Mouse (Mus musculus): ENCODE measurements around the gene Edem1. TPM values are rescaled to one million over a fixed set of nuclear protein-coding genes. Genes with fewer than 3 reads are reported as not detected.

Edem1 gene
- total RNA-seq (2015; ENCODE audit: low replicate concordance), result 16.7 and 21.7 TPM in 2 replicates
- total RNA-seq (2017; ENCODE audit: low replicate concordance), result 19.3 and 25.6 TPM in 2 replicates

DNA sequence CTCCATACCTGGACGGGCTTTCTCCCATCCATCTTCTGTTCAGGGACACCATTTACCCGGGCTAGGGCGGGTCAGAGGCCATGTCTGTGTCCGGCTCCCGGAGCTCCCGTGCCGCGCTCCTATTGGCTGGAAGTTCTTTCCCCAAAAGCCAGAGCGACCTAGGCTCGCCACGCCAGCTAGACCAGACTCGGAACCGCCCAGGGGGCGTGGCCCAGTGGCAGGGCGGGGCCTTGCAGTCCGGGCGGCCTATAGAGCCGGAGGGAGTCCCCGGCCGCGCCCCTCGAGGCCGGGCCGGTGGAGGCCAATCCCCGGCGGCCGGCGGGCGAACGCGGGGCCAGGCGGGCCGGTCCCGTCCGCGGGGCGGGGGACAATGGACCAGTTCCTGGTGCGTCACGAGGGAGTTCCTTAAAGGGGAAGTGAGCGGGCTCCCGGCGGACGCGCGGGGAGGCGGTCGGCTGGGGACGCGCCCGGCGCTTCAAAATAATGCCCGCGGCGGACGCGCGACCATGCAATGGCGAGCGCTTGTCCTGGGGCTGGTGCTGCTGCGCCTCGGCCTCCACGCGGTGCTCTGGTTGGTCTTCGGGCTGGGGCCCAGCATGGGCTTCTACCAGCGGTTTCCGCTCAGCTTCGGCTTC is at the start of gene Edem1:
Gene Edem1 (plus strand): TSS at position 408 of the 635 bp plus-strand sequence.
- ATAC-seq (replicated peaks; ENCODE audit: low FRiP score, poor library complexity, severe bottlenecking), result peak; percentile 98

DNA sequence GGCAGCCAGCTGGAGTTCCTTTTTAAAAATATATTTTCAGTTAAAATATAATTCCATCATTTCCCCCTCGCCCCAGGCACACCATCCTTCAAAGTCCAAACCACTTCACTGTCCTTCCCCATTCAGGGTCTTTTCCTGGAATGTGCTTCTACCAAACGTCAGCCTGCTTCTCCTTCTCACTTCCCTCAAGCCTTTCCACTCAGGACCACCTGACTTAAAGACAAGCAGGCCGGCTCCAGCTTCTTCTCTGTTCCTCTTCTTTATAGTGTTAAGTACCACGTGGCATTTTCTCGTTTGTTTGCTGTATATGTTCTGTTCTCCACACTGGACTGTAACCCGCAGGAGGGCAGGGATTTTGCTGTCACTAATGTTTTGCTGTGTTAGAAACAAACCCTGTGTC is 46.6 kb upstream of the Edem1 start:
- ATAC-seq (replicated peaks; ENCODE audit: low FRiP score, poor library complexity, severe bottlenecking), result no peak

DNA sequence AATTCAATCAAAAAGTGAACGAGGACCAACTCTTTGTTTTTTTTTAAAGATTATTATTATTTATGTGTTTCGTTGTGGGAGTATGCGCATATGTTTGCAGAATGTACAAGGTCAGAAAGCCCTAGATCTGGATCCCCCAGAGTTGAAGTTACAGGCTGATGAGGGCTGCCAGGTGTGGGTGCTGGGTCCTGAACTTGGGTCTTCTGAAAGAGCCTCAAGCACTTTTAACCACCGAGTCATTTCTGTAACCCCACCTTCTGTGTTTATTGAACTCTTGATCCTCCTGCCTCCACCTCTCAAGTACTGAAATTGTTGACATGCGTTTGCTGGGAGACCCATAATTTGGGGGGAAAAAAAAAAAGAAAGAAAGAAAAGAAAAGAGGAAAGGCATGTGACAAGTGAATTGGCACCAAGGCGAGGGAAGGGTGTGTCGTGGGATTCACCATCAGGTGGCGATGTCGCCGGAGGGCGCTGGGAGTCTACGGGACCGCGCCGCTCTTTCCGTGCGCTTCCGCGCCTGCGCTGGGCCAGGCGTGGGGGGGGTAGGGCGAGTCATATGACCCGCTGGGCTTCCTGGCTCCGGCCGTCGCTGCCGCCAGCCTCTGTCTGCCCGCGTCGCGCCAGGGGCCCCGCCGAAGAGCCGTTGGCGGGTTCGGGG is 45.8 kb upstream of the Edem1 start, which contains the start of gene Arl8b:
Gene Arl8b (plus strand): TSS at position 574 of the 658 bp plus-strand sequence.
- peak; percentile 98 for ATAC-seq (replicated peaks; ENCODE audit: low FRiP score, poor library complexity, severe bottlenecking)

DNA sequence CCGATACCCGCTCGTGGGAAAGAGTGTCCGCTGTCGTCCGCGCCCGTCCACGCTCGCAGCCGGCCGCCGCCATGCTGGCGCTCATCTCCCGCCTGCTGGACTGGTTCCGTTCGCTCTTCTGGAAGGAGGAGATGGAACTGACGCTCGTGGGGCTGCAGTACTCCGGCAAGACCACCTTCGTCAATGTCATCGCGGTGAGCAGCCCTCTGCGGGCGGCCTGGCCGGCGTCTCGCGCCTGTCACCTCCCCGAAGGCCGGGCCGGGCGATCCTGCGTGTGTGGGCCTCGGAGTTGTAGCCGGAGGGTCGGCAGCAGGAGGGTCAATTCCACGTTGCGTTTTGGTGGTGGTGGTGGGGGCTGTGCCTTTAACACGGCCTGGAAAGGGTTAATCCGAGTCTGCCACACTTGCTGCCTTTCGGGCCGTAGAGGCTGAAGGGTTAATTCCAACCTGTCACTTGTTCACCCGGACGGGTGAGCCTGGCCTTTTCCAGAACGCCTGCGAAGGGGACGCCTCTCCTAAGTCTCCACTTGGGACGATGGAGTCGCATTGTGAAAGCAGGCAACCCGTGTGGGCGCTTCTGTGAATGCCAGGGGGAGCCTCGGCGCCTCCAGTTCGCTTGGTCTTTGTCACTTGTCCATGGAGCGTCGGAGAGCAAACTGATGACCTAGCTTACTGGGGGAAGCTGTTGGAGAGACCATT is 45.1 kb upstream of the Edem1 start:
- ATAC-seq (replicated peaks; ENCODE audit: low FRiP score, poor library complexity, severe bottlenecking), result peak; percentile 43; the same call in 1 of the 2 replicates

DNA sequence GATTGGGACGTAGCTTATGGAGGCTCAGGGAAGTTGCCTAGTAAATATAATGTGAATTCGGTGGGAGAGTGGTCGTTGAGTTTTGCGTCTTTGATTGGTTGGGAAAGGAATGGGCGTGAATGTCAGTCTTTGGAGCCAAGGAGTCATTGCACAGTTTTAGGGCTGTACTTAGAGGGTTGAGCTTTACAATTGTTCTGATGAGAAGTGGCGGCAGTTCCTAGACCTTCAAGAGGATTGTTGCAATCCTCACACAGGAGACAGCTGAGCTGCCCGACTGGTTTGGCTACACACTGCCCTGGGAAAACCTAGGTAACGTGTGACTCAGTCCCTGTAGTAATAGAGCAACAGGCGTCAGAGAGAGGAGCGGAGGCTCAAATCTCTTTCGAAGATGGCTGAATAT is 44.4 kb upstream of the Edem1 start:
- no peak for ATAC-seq (replicated peaks; ENCODE audit: low FRiP score, poor library complexity, severe bottlenecking)

DNA sequence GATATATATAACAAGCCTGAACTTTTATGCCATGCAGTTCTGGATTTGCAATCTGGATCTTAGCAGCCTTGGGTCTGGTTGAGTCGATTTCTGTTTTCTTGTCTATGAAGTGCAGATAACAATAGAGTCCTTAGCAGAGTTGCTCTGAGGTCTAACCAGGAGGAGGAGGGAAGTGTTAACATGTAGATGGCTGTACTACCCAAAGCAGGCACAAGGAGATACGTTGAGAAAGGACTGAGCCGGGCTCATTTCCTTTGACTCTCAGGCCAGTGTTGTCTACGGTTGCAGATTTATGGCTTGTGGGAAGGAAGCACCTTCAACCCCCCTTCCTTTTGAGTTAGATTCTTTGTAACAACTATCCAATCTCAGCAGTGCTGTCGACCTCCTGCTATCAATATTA is 43.6 kb upstream of the Edem1 start:
- no peak for ATAC-seq (replicated peaks; ENCODE audit: low FRiP score, poor library complexity, severe bottlenecking)

DNA sequence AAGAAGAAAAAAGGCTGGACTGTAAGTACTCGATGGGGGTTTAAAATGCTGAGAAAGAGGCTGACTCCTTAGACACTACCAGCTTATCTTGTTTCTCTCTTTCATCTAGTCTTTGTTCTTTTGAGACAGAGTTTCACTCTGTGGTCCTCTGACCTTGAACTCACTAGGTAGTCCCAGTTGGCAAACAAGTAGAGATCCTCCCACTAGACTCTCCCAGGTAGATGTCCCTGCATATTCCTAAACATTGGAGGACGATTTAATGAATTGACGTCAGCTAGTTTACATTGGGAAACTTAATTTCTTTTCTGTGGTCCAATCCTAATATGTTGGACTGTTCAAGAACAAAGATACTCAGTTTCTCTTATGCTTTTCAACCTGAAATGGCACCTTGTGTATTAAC is 42.9 kb upstream of the Edem1 start:
- ATAC-seq (replicated peaks; ENCODE audit: low FRiP score, poor library complexity, severe bottlenecking), result no peak

DNA sequence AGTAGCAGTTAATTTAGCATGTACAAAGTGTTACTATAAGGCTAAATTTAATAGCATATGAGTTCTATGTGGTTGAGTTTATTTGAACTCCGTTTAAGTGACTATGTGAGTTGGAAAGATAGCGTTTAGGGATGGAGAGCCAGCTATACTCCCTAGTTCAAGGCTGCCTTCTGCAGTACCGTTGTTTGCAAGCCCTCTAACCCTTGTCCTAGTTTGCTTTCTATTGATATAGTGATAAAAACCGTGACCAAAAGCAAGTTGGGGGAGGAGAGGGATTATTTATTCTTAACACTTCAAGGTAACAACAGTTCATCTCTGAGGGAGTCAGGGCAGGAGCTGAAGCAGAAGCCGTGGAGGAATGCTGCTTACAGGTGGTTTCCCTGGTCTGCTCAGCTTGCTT is 36.9 kb upstream of the Edem1 start:
- ATAC-seq (replicated peaks; ENCODE audit: low FRiP score, poor library complexity, severe bottlenecking), result no peak

DNA sequence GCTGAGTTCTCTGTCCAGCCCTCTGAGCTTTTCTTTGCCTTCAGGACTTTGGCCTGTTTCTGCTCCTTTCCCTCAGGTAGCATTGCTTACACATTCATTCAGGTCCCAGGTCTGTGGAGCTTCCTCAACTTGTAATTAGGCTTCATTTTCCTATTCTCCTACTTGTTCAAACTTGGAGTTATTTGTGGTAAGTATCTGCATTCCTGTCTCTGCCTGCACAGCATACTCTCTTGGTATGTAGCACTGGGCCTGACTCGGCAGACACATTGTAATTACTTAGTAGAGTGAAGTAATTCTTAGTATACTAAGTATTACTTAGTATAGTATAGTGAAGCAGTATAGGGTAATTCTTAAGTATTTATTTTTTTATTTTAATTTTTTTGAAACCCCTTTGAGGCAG is 32.5 kb upstream of the Edem1 start:
- ATAC-seq (replicated peaks; ENCODE audit: low FRiP score, poor library complexity, severe bottlenecking), result no peak

DNA sequence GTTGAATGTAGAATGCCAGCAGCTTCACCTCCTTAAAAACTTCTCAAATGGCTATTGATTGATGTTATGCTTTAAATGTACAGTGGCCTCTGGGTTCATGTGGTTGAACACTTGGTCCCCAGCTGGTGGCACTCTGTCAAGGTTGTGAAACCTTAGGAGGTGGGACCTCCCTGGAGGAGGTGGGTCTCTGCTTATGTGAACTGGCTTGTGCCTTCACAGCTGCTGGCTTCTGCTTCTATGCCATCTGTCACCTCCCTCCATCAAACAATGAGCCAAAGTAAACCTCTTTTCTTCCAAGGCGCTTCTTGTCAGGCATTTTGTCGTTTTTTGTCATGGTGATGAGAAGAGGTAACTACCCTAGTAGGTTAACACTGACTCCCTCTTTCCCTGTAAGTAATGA is 31.7 kb upstream of the Edem1 start:
- no peak for ATAC-seq (replicated peaks; ENCODE audit: low FRiP score, poor library complexity, severe bottlenecking)

DNA sequence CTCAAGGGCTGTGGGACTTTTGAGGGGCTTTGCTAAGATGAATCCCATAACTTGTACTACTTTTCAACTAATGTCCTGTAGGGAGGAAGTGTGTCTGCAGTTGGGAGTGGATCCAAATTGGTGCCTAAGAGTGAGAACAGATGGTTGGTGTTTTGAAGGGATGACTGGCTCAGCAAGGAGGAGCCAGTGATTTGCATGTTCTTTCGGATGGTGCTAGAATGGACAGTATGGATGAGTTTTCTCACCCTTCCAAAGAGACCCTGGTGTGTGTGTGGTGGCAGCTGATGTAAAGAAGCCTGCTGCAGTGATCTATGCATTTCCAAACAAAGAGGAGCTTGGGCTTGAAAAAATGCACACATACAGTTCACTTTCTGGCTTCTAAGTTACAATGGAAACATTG is 23.2 kb upstream of the Edem1 start:
- no peak for ATAC-seq (replicated peaks; ENCODE audit: low FRiP score, poor library complexity, severe bottlenecking)

DNA sequence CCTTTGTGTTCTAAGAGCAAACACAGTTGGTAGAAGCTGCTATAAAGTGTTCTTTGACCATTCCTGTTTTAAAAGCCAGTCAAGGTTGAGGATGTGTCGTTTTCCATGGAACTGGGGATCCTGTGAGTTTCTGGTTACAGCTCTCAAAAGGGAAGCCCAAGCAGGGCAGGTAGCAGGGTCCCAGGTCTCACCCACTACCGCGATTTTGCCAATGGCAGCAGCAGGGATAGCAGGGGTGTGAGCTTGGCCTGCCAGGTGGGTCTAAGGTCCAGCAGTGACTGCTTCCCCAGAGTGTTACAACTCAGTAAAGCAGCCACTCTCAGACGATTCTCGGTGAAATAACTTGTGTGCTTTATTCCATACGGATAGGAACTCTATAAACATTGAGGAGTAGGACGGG is 22.6 kb upstream of the Edem1 start:
- ATAC-seq (replicated peaks; ENCODE audit: low FRiP score, poor library complexity, severe bottlenecking), result no peak

DNA sequence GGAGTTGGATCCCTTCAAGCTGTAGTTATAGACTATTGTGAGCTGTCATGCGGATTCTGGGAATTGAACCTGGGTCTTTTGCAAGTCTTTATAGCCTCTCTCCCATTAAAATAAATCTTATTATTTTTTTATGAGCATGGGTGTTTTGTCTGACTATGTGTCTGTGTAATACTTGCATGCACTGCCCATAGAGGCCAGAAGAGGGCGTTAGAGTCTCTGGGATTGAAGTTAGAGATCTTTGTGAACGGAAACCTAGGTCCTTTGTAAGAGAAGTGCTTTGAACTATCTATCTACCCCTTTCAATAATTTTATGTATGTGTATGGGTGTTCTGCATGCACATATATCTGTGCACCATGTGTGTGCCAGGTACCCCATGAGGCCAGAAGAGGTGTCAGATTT is 21.0 kb upstream of the Edem1 start:
- no peak for ATAC-seq (replicated peaks; ENCODE audit: low FRiP score, poor library complexity, severe bottlenecking)

DNA sequence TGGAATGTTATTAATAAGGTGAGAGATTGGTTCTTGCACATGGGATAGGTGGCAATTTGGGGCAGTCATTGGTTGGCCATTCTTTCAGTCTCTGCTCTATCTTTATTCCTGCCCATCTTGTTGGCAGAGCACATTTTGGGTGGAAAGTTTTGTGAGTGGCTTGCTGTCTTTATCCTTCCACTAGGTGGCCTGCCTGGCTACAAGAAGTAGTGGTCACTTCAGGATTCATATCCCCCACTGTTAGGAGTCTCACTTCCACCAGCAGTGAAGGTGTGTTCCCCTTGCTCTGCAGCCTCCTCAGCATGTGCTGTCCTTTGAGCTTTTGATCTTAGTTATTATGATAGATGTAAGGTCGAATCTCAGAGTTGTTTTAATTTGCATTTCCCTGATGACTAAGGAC is 19.7 kb upstream of the Edem1 start:
- ATAC-seq (replicated peaks; ENCODE audit: low FRiP score, poor library complexity, severe bottlenecking), result no peak

DNA sequence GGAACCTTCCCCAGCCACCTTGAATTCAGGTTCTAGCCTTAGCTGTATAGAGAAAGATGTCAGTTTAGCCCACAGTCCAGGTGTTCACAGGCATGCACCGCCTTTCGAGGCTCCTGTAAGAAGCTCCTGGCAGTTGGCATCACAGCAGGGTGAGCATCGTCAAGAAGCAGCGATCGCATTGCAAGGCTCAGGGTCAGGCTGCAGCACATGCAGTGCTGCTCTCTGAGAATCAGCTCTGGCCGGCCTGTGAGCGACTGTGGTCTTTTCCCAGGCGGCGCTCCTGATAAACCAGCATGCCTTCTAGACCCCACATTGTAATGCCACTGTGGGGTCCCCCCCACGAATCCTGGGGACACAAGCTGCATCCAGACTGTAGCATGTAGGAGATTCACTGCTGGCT is 18.2 kb upstream of the Edem1 start:
- ATAC-seq (replicated peaks; ENCODE audit: low FRiP score, poor library complexity, severe bottlenecking), result no peak

DNA sequence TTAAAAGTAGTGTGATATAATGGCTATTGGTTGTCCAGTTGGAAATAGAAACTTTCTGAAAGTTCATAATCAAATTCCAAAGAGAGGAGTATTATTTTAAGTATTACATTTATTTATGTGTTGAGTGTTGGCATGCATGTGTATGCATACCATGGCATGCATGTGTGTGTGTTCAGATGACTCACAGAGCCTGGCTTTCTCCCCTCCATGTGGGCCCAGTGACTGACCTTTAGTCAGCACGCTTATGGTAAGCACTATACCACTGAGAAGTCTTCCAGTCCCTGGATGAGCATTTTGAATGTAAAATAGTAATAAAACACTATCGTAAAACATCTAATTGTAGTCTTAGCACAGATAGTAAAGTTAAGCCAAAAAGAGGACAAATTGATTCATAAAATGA is 16.3 kb upstream of the Edem1 start:
- no peak for ATAC-seq (replicated peaks; ENCODE audit: low FRiP score, poor library complexity, severe bottlenecking)

DNA sequence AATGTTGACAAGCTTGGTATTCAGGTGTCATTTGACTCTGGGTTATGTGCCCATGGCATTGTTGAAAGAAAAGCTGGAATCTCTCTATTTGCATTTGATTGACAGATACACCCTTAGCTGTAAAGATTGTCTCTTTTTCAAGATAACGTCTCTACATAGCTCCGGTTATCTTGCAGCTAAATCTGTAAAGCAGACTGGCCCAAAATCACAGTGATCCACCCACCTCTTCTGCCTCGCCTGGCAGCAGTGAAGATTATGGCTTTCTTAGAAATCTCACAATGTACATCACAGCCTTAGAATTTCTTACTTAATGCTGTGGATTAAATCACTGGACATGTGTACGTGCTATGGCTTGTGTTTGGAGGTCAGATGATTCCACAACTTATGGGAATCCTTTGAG is 10.9 kb upstream of the Edem1 start:
- ATAC-seq (replicated peaks; ENCODE audit: low FRiP score, poor library complexity, severe bottlenecking), result no peak

DNA sequence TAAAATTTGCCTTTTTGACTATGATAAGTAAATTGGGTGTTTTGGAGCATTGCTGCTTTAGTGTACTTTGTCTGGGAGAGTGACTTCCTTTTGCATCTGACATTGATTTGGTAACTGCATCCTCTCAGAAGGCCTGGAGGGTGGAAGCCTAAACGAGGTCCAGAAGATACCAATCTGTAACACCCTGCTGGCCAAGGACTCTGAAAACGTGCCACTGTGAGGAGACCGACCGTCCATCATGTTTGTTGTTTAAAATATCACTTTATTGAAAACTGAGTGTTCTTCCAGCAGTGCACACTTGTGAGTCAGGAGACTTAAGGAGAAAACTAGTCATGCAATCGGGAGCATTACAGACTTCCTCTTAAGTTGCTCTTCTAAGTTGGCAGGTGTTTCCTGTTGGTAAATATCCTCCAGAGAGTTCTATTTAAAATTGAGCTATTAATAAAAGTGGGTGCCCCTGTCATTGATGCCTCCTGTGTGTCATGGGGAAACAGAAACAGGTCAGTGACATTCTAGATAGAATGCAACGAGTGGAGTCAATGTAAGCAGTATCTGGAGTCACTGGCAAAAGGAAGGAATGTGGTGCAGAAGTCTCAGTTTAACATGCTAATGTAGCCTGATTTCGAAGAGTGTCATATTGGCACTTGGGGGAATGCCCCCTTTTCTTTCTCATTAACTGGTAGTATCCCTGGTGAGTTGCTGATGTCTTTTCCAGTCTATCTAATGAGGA is 3.5 kb upstream of the Edem1 start:
- ATAC-seq (replicated peaks; ENCODE audit: low FRiP score, poor library complexity, severe bottlenecking), result no peak

DNA sequence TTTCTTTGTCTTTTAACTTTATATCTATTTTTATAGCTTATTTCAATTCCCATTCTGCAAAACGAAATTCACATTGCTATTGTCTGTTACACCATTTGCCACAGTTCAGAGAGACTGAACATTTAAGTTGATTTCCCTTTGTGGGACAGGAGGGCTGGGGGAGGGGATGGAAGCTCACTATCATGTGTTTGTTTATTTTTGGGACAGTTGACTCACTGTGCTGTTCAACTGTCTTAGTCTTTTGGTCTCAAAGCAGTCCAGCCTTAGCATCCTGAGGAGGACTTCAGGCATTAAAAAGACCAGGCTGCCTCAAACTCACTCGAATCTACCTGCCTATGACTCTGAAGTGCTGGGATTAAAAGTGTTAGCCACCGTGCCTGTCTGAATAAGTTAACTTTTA is 2.4 kb upstream of the Edem1 start:
- ATAC-seq (replicated peaks; ENCODE audit: low FRiP score, poor library complexity, severe bottlenecking), result no peak

DNA sequence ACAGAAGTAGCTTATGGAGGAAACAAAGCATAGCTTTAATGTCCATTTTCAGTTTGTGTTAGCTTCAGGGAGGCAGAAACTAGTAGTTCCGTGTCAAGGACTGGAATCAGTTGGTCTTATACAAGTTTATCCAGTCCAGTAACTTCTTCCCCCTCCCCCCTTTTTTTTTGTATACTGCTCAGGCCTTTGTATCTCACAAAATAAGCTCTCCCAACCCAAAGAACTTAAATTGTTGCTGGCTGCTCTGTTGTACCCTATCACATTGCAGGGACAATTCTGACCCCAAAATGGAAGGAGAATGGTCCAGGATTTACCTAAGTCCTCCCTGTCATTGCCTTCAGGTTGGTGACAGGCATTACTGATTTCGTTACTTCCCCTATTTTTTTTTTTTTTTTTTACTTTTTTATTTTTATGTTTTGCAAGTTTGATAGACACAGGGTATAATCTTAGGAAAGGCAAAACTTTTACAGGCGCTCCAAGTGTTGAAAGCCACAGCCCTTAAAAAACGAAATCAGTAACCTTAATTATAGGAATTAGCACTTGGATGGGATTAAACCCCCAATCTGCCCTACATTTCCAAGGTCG is 1.0 kb upstream of the Edem1 start:
- no peak for ATAC-seq (replicated peaks; ENCODE audit: low FRiP score, poor library complexity, severe bottlenecking)
